Mouse (Mus musculus) midbrain, embryonic 16.5 days (tissue): ENCODE measurements at regions not wholly inside any gene's neighbourhood (a gene's known extent, or its start where the extent isn't known, plus 50 kb on each side); places are given as distances from the start of the nearest gene placed in this dataset.

Experiments used
- ATAC-seq: fragments of 200-750 bp; cut with Nextera tagmentation; 2 replicates; pipeline ENCODE4 v1.8.0; 2017; ENCODE audit warnings: moderate TSS enrichment
- H3K27ac ChIP-seq: fragments of 300-500 bp; sonication (generic); 2 replicates; pipeline ENCODE4 v1.5.1; 2014; ENCODE audit warnings: mild to moderate bottlenecking, low read length, mixed read lengths
- H3K27me3 ChIP-seq: fragments of 300-500 bp; sonication (generic); 2 replicates; pipeline ENCODE4 v1.6.1; 2014; ENCODE audit warnings: low read depth, low read length, mixed read lengths; ENCODE audit not compliant: control insufficient read depth, insufficient read depth
- H3K36me3 ChIP-seq: fragments of 300-500 bp; sonication (generic); 2 replicates; pipeline ENCODE4 v1.6.1; 2014; ENCODE audit warnings: mild to moderate bottlenecking, low read length, moderate library complexity, mixed read lengths; ENCODE audit not compliant: control insufficient read depth, insufficient read depth
- H3K4me1 ChIP-seq: fragments of 300-500 bp; sonication (generic); 2 replicates; pipeline ENCODE4 v1.6.1; 2014; ENCODE audit warnings: mild to moderate bottlenecking, low read length, mixed read lengths; ENCODE audit not compliant: control insufficient read depth, insufficient read depth
- H3K4me2 ChIP-seq: fragments of 300-500 bp; sonication (generic); 2 replicates; pipeline ENCODE4 v1.6.1; 2014; ENCODE audit warnings: mild to moderate bottlenecking, low read length, mixed read lengths
- H3K4me3 ChIP-seq: fragments of 300-500 bp; sonication (generic); 2 replicates; pipeline ENCODE4 v1.5.1; 2014; ENCODE audit warnings: low read depth, mild to moderate bottlenecking, low read length, moderate library complexity, mixed read lengths
- H3K9ac ChIP-seq: fragments of 300-500 bp; sonication (generic); 2 replicates; pipeline ENCODE4 v1.6.1; 2014; ENCODE audit warnings: low read depth, low read length, mixed read lengths
- H3K9me3 ChIP-seq: fragments of 300-500 bp; sonication (generic); replicated peaks from 2 replicates; pipeline ENCODE4 v1.6.1; 2014; ENCODE audit warnings: mild to moderate bottlenecking, low read length, mixed read lengths; ENCODE audit not compliant: control insufficient read depth, poor library complexity, severe bottlenecking
- WGBS: fragments of 180-500 bp; shearing (Covaris S2); extraction: QIAGEN DNeasy Blood & Tissue Kit; methylation state at CpG from one replicate; pipeline ENCODE4 v1.1.7; 2014; 5-methylcytosine and 5-hydroxymethylcytosine counted together

GRCm38 (mm10) chr11:19644116-19644795 is 279.9 kb upstream of the Spred2 start:
- no peak overlapping the region for H3K27ac ChIP-seq
- no peak overlapping the region for H3K4me3 ChIP-seq
- H3K27me3 ChIP-seq, result no peaks in the 10 kb centered on the region
- ATAC-seq, result no peak
- no peak overlapping the region for H3K4me2 ChIP-seq
- H3K9ac ChIP-seq, result no peak overlapping the region
- H3K36me3 ChIP-seq, result no peaks in the 10 kb centered on the region
- 73% methylated on average over 7 of the region's 7 CpGs for WGBS
- no peaks in the 10 kb centered on the region for H3K4me1 ChIP-seq
- H3K9me3 ChIP-seq, result no peaks in the 10 kb centered on the region

- no peak overlapping the region for H3K27ac ChIP-seq
- H3K4me2 ChIP-seq, result no peak overlapping the region
- H3K36me3 ChIP-seq, result no peaks in the 10 kb centered on the region
- no peaks in the 10 kb centered on the region for H3K4me1 ChIP-seq
- ATAC-seq, result no peak
- H3K9me3 ChIP-seq, result no peaks in the 10 kb centered on the region
- no peaks in the 10 kb centered on the region for H3K27me3 ChIP-seq
- WGBS, result 82% methylated on average over 5 of the region's 5 CpGs
- H3K9ac ChIP-seq, result no peak overlapping the region
- H3K4me3 ChIP-seq, result no peak overlapping the region
Measured at GRCm38 (mm10) chr11:19645106-19645505, 279.1 kb upstream of the Spred2 start.

- no peak overlapping the region for H3K9ac ChIP-seq
Measured at GRCm38 (mm10) chr11:19651522-19651921, 272.7 kb upstream of the Spred2 start.

GRCm38 (mm10) chr11:19651929-19652328 is 272.2 kb upstream of the Spred2 start:
- H3K27me3 ChIP-seq, result no peaks in the 10 kb centered on the region
- no peak overlapping the region for H3K4me3 ChIP-seq
- no peak overlapping the region for H3K4me2 ChIP-seq
- no peak for ATAC-seq
- H3K36me3 ChIP-seq, result no peaks in the 10 kb centered on the region
- 96% methylated on average over 7 of the region's 7 CpGs for WGBS
- no peak overlapping the region for H3K9ac ChIP-seq
- no peak overlapping the region for H3K27ac ChIP-seq
- H3K4me1 ChIP-seq, result 0 out of 2 replicates have a peak, but pooled peaks cover 2% of the 10 kb centered on the region
- H3K9me3 ChIP-seq, result no peaks in the 10 kb centered on the region

More at GRCm38 (mm10) chr11:19651522-19651921, 272.7 kb upstream of the Spred2 start:
- Histone ChIP-seq H3K9me3 (no peaks in the 10 kb centered on the region), H3K27me3 (no peaks in the 10 kb centered on the region), H3K4me1 (0 out of 2 replicates have a peak, but pooled peaks cover 2% of the 10 kb centered on the region), H3K4me2 (no peak overlapping the region), H3K36me3 (no peaks in the 10 kb centered on the region), H3K4me3 (no peak overlapping the region), H3K27ac (no peak overlapping the region)
- no peak for ATAC-seq
- 97% methylated on average over 6 of the region's 6 CpGs for WGBS

GRCm38 (mm10) chr11:19659511-19659910 is 264.7 kb upstream of the Spred2 start:
- no peaks in the 10 kb centered on the region for H3K36me3 ChIP-seq
- no peaks in the 10 kb centered on the region for H3K9me3 ChIP-seq
- 70% methylated on average over 4 of the region's 4 CpGs for WGBS
- H3K9ac ChIP-seq, result no peak overlapping the region
- ATAC-seq, result no peak
- H3K4me3 ChIP-seq, result no peak overlapping the region
- no peak overlapping the region for H3K4me2 ChIP-seq
- no peak overlapping the region for H3K27ac ChIP-seq
- 0 out of 2 replicates have a peak, but pooled peaks cover 2% of the 10 kb centered on the region for H3K4me1 ChIP-seq
- H3K27me3 ChIP-seq, result no peaks in the 10 kb centered on the region

GRCm38 (mm10) chr11:19666732-19667131 is 257.4 kb upstream of the Spred2 start:
- no peak overlapping the region for H3K4me2 ChIP-seq
- no peak overlapping the region for H3K9ac ChIP-seq
- H3K27me3 ChIP-seq, result no peaks in the 10 kb centered on the region
- H3K9me3 ChIP-seq, result no peaks in the 10 kb centered on the region
- no peak overlapping the region for H3K27ac ChIP-seq
- no peaks in the 10 kb centered on the region for H3K4me1 ChIP-seq
- H3K4me3 ChIP-seq, result no peak overlapping the region
- 93% methylated on average over 4 of the region's 4 CpGs for WGBS
- ATAC-seq, result no peak
- H3K36me3 ChIP-seq, result no peaks in the 10 kb centered on the region

GRCm38 (mm10) chr11:19670853-19671530 is 253.2 kb upstream of the Spred2 start:
- no peaks in the 10 kb centered on the region for H3K36me3 ChIP-seq
- ATAC-seq, result peak; percentile 81
- H3K4me1 ChIP-seq, result no peaks in the 10 kb centered on the region
- no peaks in the 10 kb centered on the region for H3K27me3 ChIP-seq
- no peak overlapping the region for H3K9ac ChIP-seq
- no peak overlapping the region for H3K4me2 ChIP-seq
- 54% methylated on average over 13 of the region's 13 CpGs for WGBS
- no peak overlapping the region for H3K27ac ChIP-seq
- no peaks in the 10 kb centered on the region for H3K9me3 ChIP-seq
- H3K4me3 ChIP-seq, result no peak overlapping the region

GRCm38 (mm10) chr11:19673012-19673411 is 251.2 kb upstream of the Spred2 start:
- no peak overlapping the region for H3K4me2 ChIP-seq
- 47% methylated on average over 1 of the region's 1 CpGs for whole genome bisulfite sequencing
- no peaks in the 10 kb centered on the region for H3K36me3 ChIP-seq
- no peak overlapping the region for H3K27ac ChIP-seq
- ATAC-seq, result no peak
- no peaks in the 10 kb centered on the region for H3K27me3 ChIP-seq
- no peaks in the 10 kb centered on the region for H3K9me3 ChIP-seq
- H3K9ac ChIP-seq, result no peak overlapping the region
- no peaks in the 10 kb centered on the region for H3K4me1 ChIP-seq
- no peak overlapping the region for H3K4me3 ChIP-seq

GRCm38 (mm10) chr11:19676514-19676913 is 247.7 kb upstream of the Spred2 start:
- Histone ChIP-seq H3K9me3 (no peaks in the 10 kb centered on the region), H3K27ac (no peak overlapping the region), H3K27me3 (no peaks in the 10 kb centered on the region), H3K9ac (no peak overlapping the region), H3K36me3 (no peaks in the 10 kb centered on the region), H3K4me2 (no peak overlapping the region), H3K4me3 (no peak overlapping the region), H3K4me1 (0 out of 2 replicates have a peak, but pooled peaks cover 3% of the 10 kb centered on the region)
- WGBS, result 88% methylated on average over 1 of the region's 1 CpGs
- no peak for ATAC-seq
